Mouse (Mus musculus) gastrocnemius, postnatal 10 days (tissue): ENCODE results near the gene Cdh22. TPM values are rescaled to one million over a fixed set of nuclear protein-coding genes. Genes with fewer than 3 reads are reported as not detected.

Source experiments
- DNase-seq: peaks from one replicate; pipeline ENCODE4 v3.0.0; 2021; ENCODE audit warnings: mixed read lengths
- total RNA-seq, 2 experiments: library from RNA; stranded (reverse); gene quantifications; 2 replicates each; pipeline ENCODE4 v1.2.3; 2021

Cdh22 gene
- total RNA-seq, 2 experiments from 2014 or later: 0.07 to 0.25 TPM

DNA sequence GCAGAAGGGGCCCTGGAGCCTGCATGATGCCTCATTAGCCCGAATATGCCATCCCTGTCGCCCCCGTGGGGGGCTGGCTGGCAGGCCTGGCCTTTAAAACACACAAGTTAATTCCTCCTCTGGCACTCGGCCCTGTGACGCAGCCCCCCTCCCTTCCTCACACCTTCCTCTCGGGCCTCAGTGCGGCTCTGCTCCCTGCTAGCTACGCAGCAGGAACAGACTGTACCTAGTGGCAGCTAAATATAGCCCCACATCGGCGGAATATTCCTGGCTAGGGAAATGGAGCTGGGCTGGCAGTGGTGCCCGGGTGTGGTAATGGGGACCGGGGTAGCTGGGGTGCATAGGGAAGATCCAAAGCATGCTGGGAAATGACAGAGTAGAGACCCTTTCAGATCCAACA is 81.6 kb downstream of the Cdh22 start:
- DNase-seq: no peak

GRCm38 (mm10) chr2:165149741-165150140 is 84.9 kb downstream of the Cdh22 start:
- no peak for DNase-seq

DNA sequence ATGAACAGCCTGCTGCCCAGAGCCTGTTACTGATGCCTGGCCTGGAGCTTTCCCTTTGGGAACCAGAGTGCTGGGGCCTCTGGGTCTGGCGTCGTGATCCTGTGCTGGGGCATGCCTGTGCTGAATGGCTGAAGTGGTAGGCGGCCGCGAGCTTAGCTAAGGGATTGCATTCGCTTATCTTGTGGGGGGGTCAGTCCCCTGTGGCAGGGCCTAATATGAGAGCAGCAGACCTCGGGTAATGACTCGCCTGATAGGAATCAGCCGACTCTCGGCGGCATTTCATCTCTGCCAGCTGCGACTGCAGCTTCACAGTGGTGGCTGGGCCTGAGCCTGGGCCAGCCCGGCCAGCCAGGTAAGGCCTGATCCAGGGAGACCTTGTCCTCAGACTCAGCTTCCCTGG is 88.8 kb downstream of the Cdh22 start:
- DNase-seq: no peak

- DNase-seq: no peak
Observed at GRCm38 (mm10) chr2:165143487-165143886, 91.2 kb downstream of the Cdh22 start.

DNA sequence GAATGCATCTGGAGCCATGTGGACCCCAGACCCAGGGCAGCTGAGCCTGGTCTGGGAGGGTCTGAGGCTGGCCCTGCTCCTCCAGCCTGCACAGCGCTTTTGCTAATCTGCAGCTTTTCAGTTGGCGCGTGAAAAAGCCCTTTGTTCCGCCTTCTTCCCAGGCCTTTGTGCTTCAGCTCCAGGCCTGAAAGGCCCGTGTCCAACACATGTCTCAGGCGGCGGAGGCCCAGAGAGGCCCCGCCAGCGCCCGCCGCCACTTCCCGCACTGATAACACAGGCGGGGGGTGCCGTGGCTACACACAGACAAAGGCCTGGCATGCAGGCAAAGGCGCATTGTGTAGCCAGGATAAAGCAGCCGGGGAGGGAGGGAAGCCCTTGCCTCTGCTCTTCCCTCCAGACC is 98.6 kb downstream of the Cdh22 start:
- no peak for DNase-seq

- DNase-seq: no peak
Observed at GRCm38 (mm10) chr2:165133566-165133965, 101.1 kb downstream of the Cdh22 start.

GRCm38 (mm10) chr2:165131428-165131827 is 103.2 kb downstream of the Cdh22 start:
- no peak for DNase-seq

DNA sequence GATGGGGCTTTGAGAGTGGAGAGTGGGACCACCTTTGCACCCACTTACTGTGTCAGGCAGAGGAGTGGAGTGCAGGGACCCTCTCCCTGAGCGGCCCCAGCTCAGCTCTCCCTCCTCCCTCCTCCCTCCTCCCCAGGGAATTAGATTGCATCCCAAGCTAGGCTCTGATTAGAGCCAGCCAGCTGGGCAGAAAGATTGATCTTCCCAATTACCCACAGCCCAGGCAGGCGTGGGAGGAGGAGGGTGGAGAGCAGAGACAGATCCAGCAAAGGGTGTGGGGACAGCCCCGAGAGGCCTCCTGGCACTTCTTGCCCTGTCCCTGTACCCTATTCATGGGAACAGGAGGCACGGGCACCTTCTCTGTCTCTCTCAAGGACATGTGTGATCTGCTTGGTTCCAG is 105.5 kb downstream of the Cdh22 start:
- DNase-seq: no peak

DNA sequence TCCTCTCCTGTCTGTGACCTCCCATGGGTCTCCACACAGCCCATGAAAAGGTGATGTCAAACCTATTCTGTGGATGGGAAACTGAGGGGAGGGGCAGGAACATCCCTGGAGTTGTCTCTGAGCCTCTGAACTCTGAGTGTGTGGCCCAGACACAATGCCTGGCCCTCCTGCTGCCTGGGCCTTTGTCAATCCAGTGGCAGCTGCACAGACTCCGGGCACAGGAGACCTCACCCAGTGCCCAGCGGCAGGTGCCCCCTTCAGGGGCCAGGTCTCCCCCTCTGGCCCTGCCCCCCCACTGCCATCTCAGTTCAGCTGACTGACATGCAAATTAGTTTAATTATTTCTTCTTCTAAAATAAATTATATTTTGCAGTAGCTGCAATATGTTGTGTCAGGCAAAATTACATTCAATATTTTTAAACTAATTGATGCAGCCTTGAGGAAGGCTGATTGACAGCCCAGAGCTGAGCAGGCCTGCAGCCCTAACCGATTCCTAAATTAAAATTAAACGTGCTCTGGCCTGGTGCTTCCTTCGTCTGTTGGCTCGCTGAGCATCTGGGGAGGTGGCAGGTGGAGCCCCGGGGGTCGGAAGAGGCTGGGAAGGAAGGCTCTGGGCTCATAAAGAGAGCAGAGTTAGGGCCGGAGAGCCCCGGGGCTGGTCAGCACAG is 107.6 kb downstream of the Cdh22 start:
- DNase-seq: no peak

DNA sequence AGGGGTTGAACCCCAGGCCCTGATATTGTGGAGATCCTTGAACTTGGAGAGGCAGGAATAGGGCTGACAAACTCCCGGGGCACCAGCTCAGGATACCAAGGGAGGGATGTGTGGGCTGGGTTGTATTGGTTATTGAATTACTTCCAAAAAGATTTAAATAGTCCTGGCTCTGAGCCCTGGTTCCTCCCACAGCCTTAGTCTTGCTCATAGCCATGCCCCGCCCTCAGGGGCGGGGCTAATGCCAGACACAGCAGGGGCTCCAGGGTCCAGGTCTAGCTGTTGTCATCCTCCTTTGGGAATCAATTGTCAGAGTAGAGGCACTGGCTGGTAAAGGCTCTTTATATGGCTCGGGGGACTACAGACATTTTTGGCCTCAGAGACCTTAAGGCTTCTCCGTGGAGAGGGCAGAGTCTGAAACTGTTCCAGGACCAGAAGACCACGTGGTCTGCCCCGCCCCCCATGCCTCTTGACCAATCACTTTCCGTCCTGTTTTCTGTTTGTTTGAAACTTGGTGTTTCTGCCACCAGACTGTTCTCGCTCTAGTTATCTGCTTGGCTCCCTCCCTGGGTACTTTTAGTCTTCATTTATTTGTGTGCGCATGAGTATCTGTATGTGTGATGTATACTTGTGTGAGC is 113.3 kb downstream of the Cdh22 start:
- DNase-seq: no peak

DNA sequence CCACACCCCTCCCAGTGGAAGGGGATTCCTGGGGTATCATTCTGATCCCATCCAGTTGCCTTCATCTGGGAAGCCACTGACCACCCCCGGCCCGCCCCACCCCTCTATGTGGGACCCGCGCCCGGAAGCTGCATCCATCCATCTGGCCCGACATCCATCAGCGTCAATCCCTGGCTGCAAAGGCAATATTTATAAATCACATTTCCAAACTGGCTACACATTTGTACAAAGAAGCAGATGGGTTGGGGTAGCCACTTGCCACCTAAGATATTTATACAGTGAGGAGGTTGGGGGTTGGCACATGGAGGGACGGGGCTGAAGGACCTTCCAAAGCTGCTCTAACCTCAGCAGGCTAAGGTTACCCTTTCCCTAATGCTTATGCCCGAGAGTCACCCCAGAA is 113.9 kb downstream of the Cdh22 start:
- no peak for DNase-seq

DNA sequence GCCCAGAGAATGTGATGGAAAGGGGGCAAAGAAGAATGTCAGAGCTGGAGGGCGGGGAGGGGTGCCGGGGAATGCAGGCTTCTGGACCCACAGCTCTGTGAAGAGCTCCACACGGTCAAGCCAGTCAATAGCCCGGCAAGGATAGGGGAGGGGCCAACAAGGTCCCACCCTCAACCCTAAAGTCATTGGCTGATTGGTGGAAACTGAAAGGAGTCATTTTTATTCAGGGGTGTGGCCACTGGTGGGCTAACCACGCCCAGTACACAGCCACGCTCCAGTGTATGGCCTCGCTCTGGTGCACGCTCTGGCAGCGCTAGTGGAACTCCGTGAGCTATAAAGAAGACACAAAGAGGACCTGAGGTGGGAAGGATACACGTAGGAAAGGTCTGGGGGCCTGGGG is 120.9 kb downstream of the Cdh22 start:
- no peak for DNase-seq

- DNase-seq: peak; percentile 96
Observed at GRCm38 (mm10) chr2:165112149-165112548, 122.5 kb downstream of the Cdh22 start.

DNA sequence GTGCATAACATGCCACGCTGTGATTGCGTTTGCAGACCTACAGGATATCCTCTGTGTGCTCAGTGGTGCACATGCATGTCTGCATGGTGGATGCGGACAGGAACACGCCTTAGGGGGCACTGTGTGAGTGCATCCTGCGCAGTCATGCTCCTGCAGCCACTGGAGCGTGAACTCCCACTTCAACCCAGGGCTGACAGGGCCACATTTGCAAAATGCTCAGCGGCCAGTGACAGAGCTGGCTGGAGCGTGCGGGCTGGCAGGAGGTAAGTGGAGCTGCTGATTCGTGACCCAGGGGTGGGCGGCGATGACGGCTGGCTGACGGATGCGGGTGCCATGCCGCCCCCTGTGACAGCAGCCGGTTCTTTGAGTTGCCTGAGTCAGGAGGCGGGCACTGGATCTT is 128.1 kb downstream of the Cdh22 start:
- no peak for DNase-seq

DNA sequence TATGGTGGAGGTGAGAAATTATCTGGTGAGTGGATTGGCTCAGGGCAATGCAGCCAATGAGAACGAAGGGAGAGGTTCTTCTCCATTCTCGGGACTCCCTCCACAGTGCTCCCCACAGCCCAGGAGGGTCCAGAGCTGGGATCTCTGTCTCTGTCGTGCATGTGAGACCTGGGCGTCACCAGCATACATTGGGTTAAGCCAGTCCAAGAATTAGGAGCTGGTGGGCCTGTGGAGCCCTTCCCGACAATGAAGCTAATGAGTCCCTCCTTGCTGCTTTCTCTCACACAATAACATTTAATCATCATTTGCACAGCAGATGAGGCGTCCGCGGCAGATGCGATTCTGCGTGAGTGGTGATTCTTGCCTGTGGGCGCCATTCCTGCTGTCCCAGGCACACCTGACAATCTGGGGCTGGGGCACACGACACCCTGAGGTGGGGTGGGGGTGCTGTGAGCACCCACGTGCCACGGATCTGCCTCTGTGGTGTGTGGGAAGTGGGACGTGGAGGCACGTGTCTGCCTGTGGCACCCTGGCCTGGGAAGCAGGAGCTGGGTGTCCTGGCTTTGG is 129.1 kb downstream of the Cdh22 start:
- DNase-seq: no peak

DNA sequence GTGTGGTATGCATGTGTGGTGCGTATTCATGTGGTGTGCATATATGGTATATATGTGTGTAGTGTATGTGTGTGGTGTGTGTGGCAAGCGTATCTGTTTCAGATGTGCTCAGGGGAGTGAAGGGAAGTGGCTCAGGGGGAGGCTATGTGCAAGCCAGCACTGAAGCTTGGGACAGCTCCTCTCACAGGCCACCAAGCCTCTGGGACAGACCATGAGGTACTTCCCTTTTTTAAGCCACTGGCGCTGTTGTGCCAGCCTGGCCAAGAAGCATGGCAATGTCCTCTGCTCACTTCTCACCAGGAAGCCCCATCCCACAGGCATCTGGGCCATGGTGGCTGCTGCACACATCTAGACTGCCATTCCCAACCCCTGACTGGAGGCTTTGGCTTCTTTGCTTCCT is 131.7 kb downstream of the Cdh22 start:
- no peak for DNase-seq

DNA sequence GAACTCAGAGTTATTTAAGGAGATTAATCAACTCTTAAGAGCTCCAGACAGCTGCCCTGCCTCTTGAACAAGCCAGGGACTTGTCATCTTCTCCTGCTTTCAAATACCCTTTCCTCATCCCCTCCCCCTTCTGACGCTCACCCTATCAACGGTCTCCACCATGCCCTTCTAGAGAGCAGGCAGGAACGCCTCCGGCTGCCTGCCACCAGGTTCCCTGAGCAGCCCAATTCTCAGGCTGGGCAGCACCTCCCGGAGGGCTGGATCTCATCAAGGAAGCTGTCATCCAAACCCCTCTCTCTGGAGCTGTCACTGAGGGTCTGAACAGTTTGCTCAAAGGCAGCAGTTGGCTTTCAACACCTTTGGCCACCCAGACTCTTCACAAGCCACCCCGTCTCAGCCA is 133.9 kb downstream of the Cdh22 start:
- no peak for DNase-seq

GRCm38 (mm10) chr2:165098861-165099260 is 135.8 kb downstream of the Cdh22 start:
- no peak for DNase-seq

DNA sequence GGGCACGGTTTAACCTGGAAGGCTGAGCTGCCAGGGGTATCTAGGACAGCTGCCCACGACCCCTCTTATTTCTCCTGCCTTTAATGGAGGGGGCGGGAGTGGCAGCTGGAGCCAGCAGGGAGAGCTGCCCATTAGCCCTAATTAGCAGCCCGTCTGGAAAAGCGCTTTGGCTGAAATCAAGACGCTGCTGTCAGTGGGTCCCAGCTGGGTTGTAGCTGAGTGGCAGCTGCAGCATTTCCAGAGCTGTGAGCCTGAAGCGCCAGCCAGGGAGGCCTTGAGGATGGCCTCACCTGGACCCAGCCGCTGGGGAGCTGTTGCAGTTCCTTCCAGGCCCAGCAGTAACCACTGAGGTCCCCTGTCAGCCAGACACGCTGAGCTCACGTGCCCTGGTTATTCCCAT is 138.3 kb downstream of the Cdh22 start:
- DNase-seq: no peak

GRCm38 (mm10) chr2:165092393-165092792 is 142.3 kb downstream of the Cdh22 start:
- no peak for DNase-seq

GRCm38 (mm10) chr2:165091433-165091965 is 143.2 kb downstream of the Cdh22 start:
- no peak for DNase-seq

DNA sequence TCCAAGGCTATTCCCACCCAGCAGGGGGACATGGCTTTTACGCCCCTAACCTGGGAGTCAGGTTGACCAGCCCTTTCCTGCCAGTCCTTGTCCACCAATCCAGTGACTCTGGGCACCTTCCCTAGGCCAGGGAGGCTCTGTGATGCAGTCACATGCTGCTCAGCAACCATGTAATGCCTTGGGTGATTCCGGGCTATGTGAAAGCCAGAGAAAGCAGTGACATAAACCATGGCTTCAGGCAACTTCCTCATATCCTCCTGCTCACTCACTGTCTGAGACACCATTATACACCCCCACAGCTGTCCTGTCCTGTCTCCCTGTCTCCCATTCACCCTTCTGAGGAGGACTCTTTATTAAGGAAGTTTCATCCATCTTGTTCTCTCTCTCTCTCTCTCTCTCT is 144.0 kb downstream of the Cdh22 start, which contains the start of gene 1700025C18Rik:
Gene 1700025C18Rik (minus strand): TSS at position 101 of the 400 bp plus-strand sequence.
- DNase-seq: no peak

DNA sequence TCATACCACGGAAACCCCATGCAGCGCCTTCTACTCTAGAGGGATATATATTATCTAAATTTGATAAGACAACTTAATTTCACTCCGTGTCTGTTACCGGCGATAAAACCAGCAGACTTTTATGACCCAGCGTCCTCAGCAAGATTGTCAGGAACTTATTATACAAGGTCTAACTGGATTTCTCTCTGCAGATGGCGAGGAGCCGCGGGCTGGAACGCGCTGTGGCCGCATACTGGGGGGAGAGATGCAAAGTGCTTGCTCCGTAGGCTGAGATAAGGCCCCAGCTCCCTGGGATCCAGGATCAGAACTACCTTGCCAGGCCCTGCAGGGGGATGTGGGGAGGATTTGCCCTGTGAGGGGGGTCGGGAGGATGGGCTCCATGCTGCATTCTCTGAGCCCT is 145.2 kb downstream of the Cdh22 start:
- DNase-seq: no peak

GRCm38 (mm10) chr2:165086634-165087033 is 148.0 kb downstream of the Cdh22 start:
- no peak for DNase-seq
